Mouse (Mus musculus) midbrain, embryonic 11.5 days (tissue): Measurements from ENCODE around the gene Cog7. TPM values are rescaled to one million over a fixed set of nuclear protein-coding genes. Genes with fewer than 3 reads are reported as not detected.
A peak's percentile ranks its signal among the peaks of the same experiment; 100 is the strongest.

Source experiments
- ATAC-seq: fragments of 200-750 bp; cut with Nextera tagmentation; 2 replicates; pipeline ENCODE4 v1.8.0; 2017; ENCODE audit warnings: moderate TSS enrichment, moderate library complexity; ENCODE audit not compliant: low FRiP score
- DNase-seq: peaks from one replicate; pipeline ENCODE4 v3.0.0; 2015; ENCODE audit warnings: low spot score; ENCODE audit errors: missing footprints
- H3K27ac ChIP-seq: fragments of 300-500 bp; sonication (generic); 2 replicates; pipeline ENCODE4 v1.5.1; 2014; ENCODE audit warnings: low read depth, low read length
- H3K27me3 ChIP-seq: fragments of 300-500 bp; sonication (generic); 2 replicates; pipeline ENCODE4 v1.6.1; 2014; ENCODE audit warnings: mild to moderate bottlenecking, low read length, moderate library complexity, mixed read lengths; ENCODE audit not compliant: control insufficient read depth, insufficient read depth
- H3K36me3 ChIP-seq: fragments of 300-500 bp; sonication (generic); 2 replicates; pipeline ENCODE4 v1.6.1; 2014; ENCODE audit warnings: mild to moderate bottlenecking, low read length, moderate library complexity, mixed read lengths; ENCODE audit not compliant: control insufficient read depth, insufficient read depth
- H3K4me1 ChIP-seq: fragments of 300-500 bp; sonication (generic); 2 replicates; pipeline ENCODE4 v1.6.1; 2014; ENCODE audit warnings: low read length; ENCODE audit not compliant: control insufficient read depth, insufficient read depth
- H3K4me2 ChIP-seq: fragments of 300-500 bp; sonication (generic); 2 replicates; pipeline ENCODE4 v1.6.1; 2014; ENCODE audit warnings: mild to moderate bottlenecking, moderate library complexity
- H3K4me3 ChIP-seq: fragments of 300-500 bp; sonication (generic); 2 replicates; pipeline ENCODE4 v1.5.1; 2014; ENCODE audit warnings: low read depth, low read length
- H3K9ac ChIP-seq: fragments of 300-500 bp; sonication (generic); 2 replicates; pipeline ENCODE4 v1.6.1; 2014; ENCODE audit warnings: low read length
- H3K9me3 ChIP-seq: fragments of 300-500 bp; sonication (generic); 2 replicates; pipeline ENCODE4 v1.6.1; 2016; ENCODE audit warnings: low read length; ENCODE audit not compliant: control insufficient read depth
- WGBS: fragments of 180-500 bp; shearing (Covaris S2); extraction: QIAGEN DNeasy Blood & Tissue Kit; methylation state at CpG from one replicate; pipeline ENCODE4 v1.1.7; 2014; 5-methylcytosine and 5-hydroxymethylcytosine counted together
- polyA plus RNA-seq: library from polyadenylated mRNA; unstranded; fragments of >200 nt; fragmentation: Nextera tagmentation; extraction: Ambion mirVana; gene quantifications from 2 replicates; pipeline ENCODE4 v1.2.1, GENCODE M21; 2014

The Cog7 gene
- polyA plus RNA-seq, 1 experiment from 2014 or later, result 14.5 TPM

- DNase-seq, result no peak
- Histone ChIP-seq H3K36me3 (no peaks in the 10 kb centered on the region), H3K27me3 (no peaks in the 10 kb centered on the region), H3K4me2 (no peak overlapping the region), H3K27ac (no peak overlapping the region), H3K9me3 (no peaks in the 10 kb centered on the region), H3K4me1 (no peaks in the 10 kb centered on the region), H3K9ac (no peak overlapping the region), H3K4me3 (no peak overlapping the region)
- ATAC-seq, result no peak
- WGBS, result 92% methylated on average over 3 of the region's 3 CpGs
These were observed 40.5 kb downstream of the Cog7 start for GRCm38 (mm10) chr7:121941016-121941415.

GRCm38 (mm10) chr7:121939729-121940128 is 41.8 kb downstream of the Cog7 start:
- Histone ChIP-seq H3K27ac (no peak overlapping the region), H3K27me3 (no peaks in the 10 kb centered on the region), H3K9me3 (no peaks in the 10 kb centered on the region), H3K9ac (no peak overlapping the region), H3K4me3 (no peak overlapping the region), H3K4me2 (no peak overlapping the region), H3K36me3 (no peaks in the 10 kb centered on the region), H3K4me1 (no peaks in the 10 kb centered on the region)
- ATAC-seq (peak; percentile 61; the same call in 1 of the 2 replicates), DNase-seq (no peak)
- 43% methylated on average over 4 of the region's 4 CpGs for WGBS

GRCm38 (mm10) chr7:121939244-121939643 is 42.3 kb downstream of the Cog7 start:
- Histone ChIP-seq H3K4me1 (no peaks in the 10 kb centered on the region), H3K9me3 (no peaks in the 10 kb centered on the region), H3K4me3 (no peak overlapping the region), H3K27me3 (no peaks in the 10 kb centered on the region), H3K4me2 (no peak overlapping the region), H3K36me3 (no peaks in the 10 kb centered on the region), H3K27ac (no peak overlapping the region), H3K9ac (no peak overlapping the region)
- ATAC-seq (no peak), DNase-seq (no peak)
- WGBS, result 56% methylated on average over 6 of the region's 6 CpGs

GRCm38 (mm10) chr7:121938124-121938891 is 43.2 kb downstream of the Cog7 start:
- no peaks in the 10 kb centered on the region for H3K4me1 ChIP-seq
- no peak overlapping the region for H3K9ac ChIP-seq
- WGBS, result 84% methylated on average over 8 of the region's 8 CpGs
- no peak overlapping the region for H3K4me2 ChIP-seq
- no peaks in the 10 kb centered on the region for H3K36me3 ChIP-seq
- H3K27ac ChIP-seq, result no peak overlapping the region
- ATAC-seq (no peak), DNase-seq (no peak)
- H3K27me3 ChIP-seq, result no peaks in the 10 kb centered on the region
- no peak overlapping the region for H3K4me3 ChIP-seq
- no peaks in the 10 kb centered on the region for H3K9me3 ChIP-seq

GRCm38 (mm10) chr7:121936861-121937630 is 44.5 kb downstream of the Cog7 start:
- Histone ChIP-seq H3K4me2 (no peak overlapping the region), H3K4me1 (no peaks in the 10 kb centered on the region), H3K9ac (no peak overlapping the region), H3K9me3 (no peaks in the 10 kb centered on the region), H3K36me3 (no peaks in the 10 kb centered on the region), H3K27ac (no peak overlapping the region), H3K4me3 (no peak overlapping the region), H3K27me3 (no peaks in the 10 kb centered on the region)
- ATAC-seq (no peak), DNase-seq (no peak)
- 81% methylated on average over 14 of the region's 14 CpGs for WGBS

- Histone ChIP-seq H3K36me3 (no peaks in the 10 kb centered on the region), H3K4me3 (no peak overlapping the region), H3K9me3 (no peaks in the 10 kb centered on the region), H3K4me2 (no peak overlapping the region), H3K9ac (no peak overlapping the region), H3K27ac (no peak overlapping the region), H3K27me3 (no peaks in the 10 kb centered on the region), H3K4me1 (no peaks in the 10 kb centered on the region)
- 88% methylated on average over 12 of the region's 12 CpGs for WGBS
- ATAC-seq (no peak), DNase-seq (no peak)
These were observed 45.4 kb downstream of the Cog7 start for GRCm38 (mm10) chr7:121935906-121936794.

GRCm38 (mm10) chr7:121934346-121934745 is 47.2 kb downstream of the Cog7 start:
- Histone ChIP-seq H3K4me3 (no peak overlapping the region), H3K9me3 (no peaks in the 10 kb centered on the region), H3K9ac (no peak overlapping the region), H3K27ac (no peak overlapping the region), H3K36me3 (no peaks in the 10 kb centered on the region), H3K27me3 (no peaks in the 10 kb centered on the region), H3K4me1 (no peaks in the 10 kb centered on the region), H3K4me2 (no peak overlapping the region)
- WGBS, result 89% methylated on average over 2 of the region's 2 CpGs
- ATAC-seq (no peak), DNase-seq (no peak)

GRCm38 (mm10) chr7:121933675-121934074 is 47.8 kb downstream of the Cog7 start:
- Histone ChIP-seq H3K9me3 (no peaks in the 10 kb centered on the region), H3K4me1 (no peaks in the 10 kb centered on the region), H3K4me2 (no peak overlapping the region), H3K27me3 (no peaks in the 10 kb centered on the region), H3K4me3 (no peak overlapping the region), H3K27ac (no peak overlapping the region), H3K9ac (no peak overlapping the region), H3K36me3 (no peaks in the 10 kb centered on the region)
- ATAC-seq (no peak), DNase-seq (no peak)
- WGBS, result 79% methylated on average over 6 of the region's 6 CpGs
